Mouse (Mus musculus): Measurements from ENCODE around the gene Gdi2.

DNA sequence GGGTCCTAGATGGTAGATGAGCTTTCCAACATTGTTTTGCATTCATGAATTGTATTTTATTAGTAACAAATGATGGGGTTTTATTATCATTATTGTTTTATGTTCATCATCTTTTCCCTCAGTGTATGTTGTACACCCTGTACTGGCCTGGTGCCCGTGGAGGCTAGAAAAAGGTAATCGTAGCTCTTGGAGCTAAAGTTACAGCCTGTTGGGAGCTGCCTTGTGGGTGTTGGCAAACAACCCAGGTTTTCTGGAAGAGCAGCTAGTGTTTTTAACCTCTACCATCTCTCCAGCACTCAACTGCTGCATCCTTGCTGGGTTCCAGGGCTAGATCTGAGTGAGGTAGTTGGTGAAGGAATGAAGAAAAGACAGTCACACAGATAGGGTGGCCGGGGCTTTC, 9.5 kb downstream of the Gdi2 start:
- TF ChIP-seq CTCF (IDR thresholded peaks at IDR 0.05; ENCODE audit: borderline replicate concordance, insufficient read depth, low read depth, low read length) (no peak), POLR2A (IDR thresholded peaks at IDR 0.05; ENCODE audit: borderline replicate concordance, insufficient read depth, low read length) (no peak)

All from cerebellum, adult 2 months (tissue).